Mouse (Mus musculus): Measurements from ENCODE around the gene Adamtsl1.

The Adamtsl1 gene

GRCm38 (mm10) chr4:85669735-85670134 lies 155.8 kb downstream of the Adamtsl1 start:
- DNase-seq (ENCODE audit: low spot score in 2 of 2): no peak

- no peak for DNase-seq (ENCODE audit: low spot score in 2 of 2)
Observed at GRCm38 (mm10) chr4:85672290-85672689, 158.3 kb downstream of the Adamtsl1 start.

DNA sequence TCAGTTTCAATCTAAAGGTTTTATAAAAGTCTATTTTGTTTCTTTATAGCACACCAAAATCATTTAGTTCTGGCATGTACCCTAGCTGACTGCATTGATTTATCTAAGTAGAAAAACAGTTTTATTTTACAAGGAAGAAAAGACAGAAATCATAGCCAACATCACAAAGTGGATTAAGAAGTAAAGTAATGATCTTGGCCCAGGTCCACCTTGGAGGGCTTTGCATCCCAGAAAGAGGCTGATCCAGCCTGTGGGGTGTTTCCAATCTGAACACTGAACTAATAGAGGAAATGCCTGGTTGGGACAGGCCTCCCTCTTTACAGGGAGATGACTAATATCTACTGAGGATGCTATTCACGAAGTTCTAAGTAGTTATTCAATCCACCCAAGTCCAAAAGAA lies 163.6 kb downstream of the Adamtsl1 start:
- DNase-seq (ENCODE audit: low spot score in 2 of 2): no peak

DNA sequence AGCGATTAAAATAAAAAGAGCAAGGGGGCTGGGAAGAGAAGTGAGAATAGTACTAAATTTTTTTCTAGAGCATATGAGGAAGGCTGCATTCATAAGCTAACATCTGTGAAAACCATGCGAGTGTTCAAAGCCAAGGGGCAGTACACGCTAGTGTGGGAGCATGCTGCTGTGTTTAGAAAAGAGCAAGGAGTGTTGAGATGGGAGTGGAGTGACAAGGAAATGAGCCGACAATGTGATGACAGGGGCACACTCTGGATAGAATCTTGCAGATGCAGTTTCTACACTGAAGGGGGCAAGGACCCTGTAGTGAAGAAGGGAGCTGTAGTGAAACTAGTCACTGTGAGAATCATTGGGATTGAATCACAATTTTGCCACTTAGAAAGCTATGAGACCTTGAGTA lies 172.2 kb downstream of the Adamtsl1 start:
- DNase-seq (ENCODE audit: low spot score in 2 of 2): no peak

DNA sequence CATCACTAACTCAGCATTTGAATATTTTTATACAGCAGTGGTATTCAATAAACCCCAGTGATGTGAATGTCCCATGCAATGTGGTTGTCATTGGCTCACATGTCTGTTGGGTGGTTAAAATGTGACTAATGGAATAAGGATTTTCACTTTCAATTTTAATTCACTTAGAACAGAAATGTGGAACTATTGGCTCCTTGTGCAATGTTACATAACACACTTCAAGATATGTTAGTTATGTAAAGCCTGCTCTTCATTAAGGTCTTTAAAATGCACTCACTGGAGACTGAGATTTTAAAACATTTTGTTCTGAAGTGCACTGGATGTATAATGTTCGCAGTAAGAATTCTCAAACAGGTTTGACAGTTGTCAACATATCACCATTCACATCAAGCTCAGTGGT lies 181.3 kb downstream of the Adamtsl1 start:
- DNase-seq (ENCODE audit: low spot score in 2 of 2): no peak

- no peak for DNase-seq (ENCODE audit: low spot score in 2 of 2)
Observed at GRCm38 (mm10) chr4:85707352-85708057, 193.5 kb downstream of the Adamtsl1 start.

DNA sequence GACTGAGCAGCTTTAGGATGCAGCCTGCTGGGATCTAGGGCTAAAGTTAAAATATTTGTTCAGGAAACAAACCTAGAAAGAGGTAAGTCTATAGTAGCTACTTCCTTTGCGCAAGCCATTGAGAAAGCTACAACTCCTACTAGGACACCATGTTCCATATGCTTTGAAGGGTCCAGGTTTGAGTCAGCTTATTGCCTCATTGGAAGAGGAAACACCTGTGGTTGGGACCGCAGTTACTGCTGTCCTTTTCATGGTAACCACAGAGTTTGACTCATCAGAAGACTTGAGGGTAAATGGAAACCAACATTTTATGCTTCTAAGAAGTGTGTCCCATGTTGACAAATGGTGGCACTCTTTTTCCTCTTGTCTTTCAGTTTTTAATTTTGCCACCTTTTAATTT lies 195.7 kb downstream of the Adamtsl1 start:
- DNase-seq (ENCODE audit: low spot score in 2 of 2): no peak

DNA sequence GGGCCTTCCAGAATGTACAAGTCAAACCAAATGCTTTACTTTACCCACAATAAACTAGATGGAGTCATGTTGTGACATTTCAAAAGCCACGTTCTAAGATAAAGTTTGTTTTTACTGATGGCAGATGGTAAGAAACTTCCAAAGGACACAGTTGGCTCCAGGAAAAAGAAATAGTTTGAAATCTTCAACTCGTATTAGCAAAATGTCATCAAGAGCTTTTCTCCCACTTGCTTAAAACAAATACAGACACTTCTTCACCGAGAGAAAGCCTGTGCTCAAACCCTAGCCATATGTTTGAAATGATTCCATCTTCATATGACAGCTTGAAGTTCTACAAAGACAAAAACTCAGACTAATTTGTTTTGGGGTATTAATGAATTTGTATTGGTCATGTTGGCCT lies 211.0 kb downstream of the Adamtsl1 start:
- no peak for DNase-seq (ENCODE audit: low spot score in 2 of 2)

GRCm38 (mm10) chr4:85727731-85728130 lies 213.8 kb downstream of the Adamtsl1 start:
- DNase-seq (ENCODE audit: low spot score in 2 of 2): no peak

GRCm38 (mm10) chr4:85728416-85728815 lies 214.4 kb downstream of the Adamtsl1 start:
- DNase-seq (ENCODE audit: low spot score in 2 of 2): no peak

- DNase-seq (ENCODE audit: low spot score in 2 of 2): no peak
Observed at GRCm38 (mm10) chr4:85740478-85740877, 226.5 kb downstream of the Adamtsl1 start.

DNA sequence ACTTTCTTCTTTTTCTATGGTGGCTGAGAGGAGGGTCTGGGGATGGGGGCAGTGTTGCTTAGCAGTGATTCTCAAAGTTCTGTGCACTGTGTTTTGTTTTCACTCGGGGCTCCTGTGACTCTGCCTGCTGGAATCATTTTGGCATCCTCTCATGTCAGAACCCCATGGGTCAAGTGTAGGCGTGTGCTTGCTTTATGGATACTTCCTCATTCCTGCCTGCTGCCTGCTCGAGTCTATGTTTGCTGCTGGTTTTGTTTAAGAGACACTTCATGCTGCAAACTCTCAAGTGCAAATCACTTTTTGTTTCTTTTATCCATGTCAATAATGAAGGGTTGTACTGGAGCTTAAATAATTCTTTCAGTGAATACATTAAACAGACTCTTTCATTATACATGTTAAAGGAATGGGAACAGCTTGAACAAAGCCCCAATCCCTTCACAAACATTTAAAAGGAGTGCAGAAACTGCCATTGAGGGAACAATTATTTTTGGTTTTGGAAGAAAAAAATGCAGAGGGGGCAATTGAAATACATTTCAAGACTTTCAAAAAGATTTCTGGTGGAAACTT lies 227.9 kb downstream of the Adamtsl1 start:
- DNase-seq (ENCODE audit: low spot score in 2 of 2): no peak

DNA sequence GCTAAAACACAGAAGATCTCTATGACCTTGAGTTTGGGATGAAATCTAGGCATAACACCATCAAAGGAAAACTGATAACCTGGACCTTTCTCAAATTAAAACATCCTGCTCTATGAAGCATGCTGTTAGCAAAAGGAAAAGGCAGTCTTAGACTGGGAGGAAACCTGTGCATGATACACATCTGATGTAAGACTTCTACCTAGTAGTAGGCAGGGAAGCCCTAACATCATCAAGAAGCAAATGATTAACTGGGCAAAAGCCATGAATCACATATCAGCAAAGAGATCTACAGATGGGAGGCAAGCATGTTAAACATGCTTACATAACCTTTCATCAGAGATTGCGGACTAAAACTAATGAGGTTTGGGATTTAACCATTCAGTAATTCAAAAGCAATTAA lies 229.5 kb downstream of the Adamtsl1 start:
- DNase-seq (ENCODE audit: low spot score in 2 of 2): no peak

- no peak for DNase-seq (ENCODE audit: low spot score in 2 of 2)
Observed at GRCm38 (mm10) chr4:85762684-85763083, 248.7 kb downstream of the Adamtsl1 start.

DNA sequence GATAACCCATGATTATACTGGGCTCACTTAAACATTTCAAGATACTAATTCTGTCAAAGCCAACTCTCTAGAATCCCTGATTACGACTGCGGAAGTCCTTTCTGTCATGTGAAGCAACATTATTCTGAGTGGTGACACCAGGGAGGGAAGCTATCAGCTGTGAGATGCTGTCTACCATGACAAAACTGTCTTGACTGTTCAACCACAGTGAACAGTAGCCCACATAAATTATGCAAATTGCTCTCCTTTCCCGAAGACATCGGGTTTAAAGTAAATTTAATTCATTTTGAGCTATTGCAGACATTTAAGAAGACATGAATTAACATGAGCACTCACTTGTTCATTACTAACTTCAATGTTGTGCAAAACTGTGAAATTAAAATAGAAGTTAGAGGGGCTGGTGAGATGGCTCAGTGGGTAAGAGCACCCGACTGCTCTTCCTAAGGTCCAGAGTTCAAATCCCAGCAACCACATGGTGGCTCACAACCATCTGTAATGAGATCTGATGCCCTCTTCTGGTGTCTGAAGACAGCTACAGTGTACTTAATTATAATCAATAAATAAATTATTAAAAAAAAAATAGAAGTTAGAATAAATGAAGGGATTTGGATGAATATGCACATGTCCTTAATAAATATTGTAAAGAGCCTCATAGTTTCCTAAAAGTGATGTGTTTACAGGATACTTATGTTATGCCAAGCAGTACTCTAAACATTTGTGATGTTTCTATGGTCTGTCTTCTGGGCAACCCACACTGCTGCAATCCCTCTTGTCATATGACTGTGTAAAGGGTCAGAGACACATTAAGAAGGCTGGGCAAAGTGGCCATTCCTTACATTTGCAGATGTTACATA lies 249.4 kb downstream of the Adamtsl1 start:
- no peak for DNase-seq (ENCODE audit: low spot score in 2 of 2)

DNA sequence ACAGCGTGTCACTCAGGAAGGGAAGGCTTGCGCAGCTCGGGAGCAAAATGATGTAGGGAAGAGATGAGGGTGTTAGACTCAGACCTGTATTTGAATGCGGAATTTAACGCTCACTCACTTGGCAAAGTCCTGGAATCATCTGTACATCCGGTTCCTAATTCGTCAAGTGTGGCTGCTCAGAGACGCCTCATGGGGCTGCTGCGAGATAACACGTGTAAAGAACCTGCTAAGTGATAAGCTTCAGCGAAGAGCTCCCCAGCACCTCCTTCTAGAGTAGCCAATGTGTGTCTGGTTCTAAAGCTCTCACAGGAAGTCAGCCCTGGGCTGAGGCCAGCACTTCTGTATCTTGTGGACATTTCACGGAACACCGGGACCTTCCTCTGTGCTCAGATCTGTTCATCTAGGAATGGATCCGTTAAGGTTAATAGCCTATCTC lies 250.1 kb downstream of the Adamtsl1 start:
- no peak for DNase-seq (ENCODE audit: low spot score in 2 of 2)

DNA sequence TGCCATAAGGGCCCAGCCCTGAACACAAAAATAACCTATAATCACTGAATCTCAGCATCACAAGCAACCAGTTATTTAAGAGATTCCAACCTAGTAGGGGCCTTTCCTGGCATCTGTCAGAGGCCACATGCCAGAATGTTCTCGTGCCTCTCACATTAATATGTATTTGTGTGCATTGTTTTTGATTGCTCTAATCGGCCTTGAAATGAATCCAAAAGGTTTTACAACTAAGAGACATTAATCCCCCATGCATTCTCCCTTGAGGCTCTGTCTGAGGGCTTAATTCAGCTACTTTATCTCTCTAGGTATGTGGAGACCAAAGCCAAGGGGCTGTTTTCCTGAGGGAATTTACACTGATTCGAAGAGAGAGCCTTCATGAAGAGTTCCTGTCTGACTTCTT lies 250.5 kb downstream of the Adamtsl1 start:
- DNase-seq (ENCODE audit: low spot score in 2 of 2): no peak

- no peak for DNase-seq (ENCODE audit: low spot score in 2 of 2)
Observed at GRCm38 (mm10) chr4:85767666-85768065, 253.7 kb downstream of the Adamtsl1 start.

DNA sequence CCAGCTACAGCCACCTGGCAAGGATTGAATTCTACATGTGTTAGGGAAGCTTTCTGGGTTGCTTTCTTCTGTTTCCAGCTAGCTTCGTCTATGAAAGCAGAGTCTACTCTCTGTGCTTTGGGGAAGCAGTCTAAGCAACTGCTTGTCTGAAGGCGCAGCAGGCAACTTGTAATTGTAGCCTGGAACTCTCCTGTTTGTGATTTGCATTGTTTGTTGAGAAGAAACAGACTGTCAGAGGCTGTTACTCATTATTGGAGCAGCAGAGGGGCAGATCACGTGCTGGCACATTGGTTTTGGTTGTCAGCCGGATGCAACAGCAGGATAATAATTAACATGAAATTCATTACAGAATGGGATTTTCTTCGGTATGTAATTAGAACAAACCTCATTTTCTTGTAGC lies 254.1 kb downstream of the Adamtsl1 start:
- no peak for DNase-seq (ENCODE audit: low spot score in 2 of 2)

DNA sequence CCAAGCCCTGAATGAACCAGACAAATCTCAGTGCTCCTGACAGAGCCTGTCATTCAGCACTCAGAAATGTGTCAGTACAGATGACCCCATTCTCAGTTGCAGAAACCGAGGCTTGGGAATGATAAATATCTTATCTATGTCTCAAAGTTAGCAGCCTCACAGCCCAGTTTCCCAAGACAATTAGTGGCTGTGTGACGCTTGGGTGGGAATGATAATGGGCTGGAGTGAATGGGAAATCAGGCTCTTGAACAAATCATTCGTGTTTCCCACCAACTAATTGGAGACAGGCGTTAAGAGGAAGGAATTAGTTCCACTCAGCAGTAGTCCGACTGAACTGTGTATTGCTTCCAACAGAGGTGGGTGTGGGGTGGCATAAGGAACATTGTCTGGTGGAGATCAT lies 268.5 kb downstream of the Adamtsl1 start:
- no peak for DNase-seq (ENCODE audit: low spot score in 2 of 2)

DNA sequence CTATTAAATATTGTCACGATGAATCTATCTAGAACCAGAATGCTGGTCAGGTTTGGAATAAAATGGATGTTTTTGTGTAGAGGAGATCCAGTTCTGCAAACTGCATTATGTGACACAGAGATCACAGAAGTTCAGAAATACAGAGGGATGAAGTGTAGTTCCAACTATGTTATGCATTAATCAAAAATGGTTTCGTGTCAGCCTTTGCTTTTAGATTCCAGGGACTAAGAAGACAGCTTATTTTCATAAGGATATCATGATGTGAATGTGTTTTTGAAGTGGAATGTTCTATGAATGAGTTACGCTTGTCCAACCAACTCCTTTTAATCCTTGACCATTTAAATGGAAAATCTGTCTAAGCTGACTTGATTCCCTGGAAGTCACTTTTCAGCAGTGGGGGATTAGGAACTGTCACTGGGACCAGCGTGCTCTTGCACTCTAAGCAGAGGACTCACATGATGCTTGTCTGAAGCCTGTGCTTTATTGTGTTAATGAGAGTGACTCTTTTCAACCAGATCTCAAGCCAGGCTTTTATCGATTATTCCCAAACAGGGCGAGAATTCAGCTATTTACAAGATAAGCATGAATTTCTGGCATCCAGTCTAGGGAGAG lies 269.9 kb downstream of the Adamtsl1 start:
- no peak for DNase-seq (ENCODE audit: low spot score in 2 of 2)

- DNase-seq (ENCODE audit: low spot score in 2 of 2): no peak
Observed at GRCm38 (mm10) chr4:85784428-85784827, 270.5 kb downstream of the Adamtsl1 start.

All from spleen, postnatal 4 days (tissue).